Mouse (Mus musculus) heart, postnatal 0 days (tissue): ENCODE data around the gene Cd180.

Source experiments
- CTCF ChIP-seq: IDR thresholded peaks from 2 replicates; pipeline ENCODE4 v1.5.1; 2016; ENCODE audit warnings: antibody characterized with exemption, control low read depth, low read depth
- EP300 ChIP-seq: IDR thresholded peaks from 2 replicates; pipeline ENCODE4 v1.6.1; 2016; ENCODE audit warnings: antibody characterized with exemption, low read depth

DNA sequence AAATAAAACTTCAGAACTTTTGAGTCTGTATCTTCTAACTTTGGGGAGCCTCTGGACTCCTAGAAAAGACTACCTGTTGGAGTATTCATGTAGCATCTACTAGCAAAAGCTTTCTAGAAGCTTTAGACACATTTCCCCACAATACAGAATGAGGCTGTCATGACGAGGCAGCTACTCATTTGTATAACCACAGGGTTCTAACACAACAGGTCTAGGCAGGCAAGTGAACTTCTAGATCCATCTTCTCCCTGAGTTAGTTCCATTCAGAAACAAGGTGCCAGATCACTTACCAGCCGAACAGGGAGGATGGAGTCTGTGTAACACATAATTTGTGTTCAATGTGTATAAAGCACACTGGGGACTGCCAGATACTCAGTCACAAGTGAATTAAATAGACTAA, 32.5 kb downstream of the Cd180 start:
- TF ChIP-seq CTCF = no peak
- TF ChIP-seq EP300 = no peak
